Mouse (Mus musculus) lung, embryonic 16.5 days (tissue): Measurements from ENCODE around the gene Abhd14b. TPM values are rescaled to one million over a fixed set of nuclear protein-coding genes. Genes with fewer than 3 reads are reported as not detected.

Experiments used
- ATAC-seq: fragments of 200-750 bp; cut with Nextera tagmentation; 2 replicates; pipeline ENCODE4 v1.8.0; 2017; ENCODE audit warnings: low read depth, mild to moderate bottlenecking, moderate library complexity
- H3K27ac ChIP-seq: fragments of 300-500 bp; sonication (generic); 2 replicates; pipeline ENCODE4 v1.5.1; 2014; ENCODE audit warnings: mild to moderate bottlenecking, control low read depth, low read length
- H3K27me3 ChIP-seq: fragments of 300-500 bp; sonication (generic); 2 replicates; pipeline ENCODE4 v1.6.1; 2014; ENCODE audit warnings: low read depth, low read length, mixed read lengths; ENCODE audit not compliant: control insufficient read depth, insufficient read depth
- H3K36me3 ChIP-seq: fragments of 300-500 bp; sonication (generic); 2 replicates; pipeline ENCODE4 v1.6.1; 2014; ENCODE audit warnings: low read length; ENCODE audit not compliant: control insufficient read depth, insufficient read depth
- H3K4me1 ChIP-seq: fragments of 300-500 bp; sonication (generic); replicated peaks from 2 replicates; pipeline ENCODE4 v1.6.1; 2014; ENCODE audit warnings: low read length, mixed read lengths; ENCODE audit not compliant: control insufficient read depth, insufficient read depth
- H3K4me2 ChIP-seq: fragments of 300-500 bp; sonication (generic); 2 replicates; pipeline ENCODE4 v1.6.1; 2014; ENCODE audit warnings: low read depth, low read length, control low read depth
- H3K4me3 ChIP-seq: fragments of 300-500 bp; sonication (generic); 2 replicates; pipeline ENCODE4 v1.5.1; 2014; ENCODE audit warnings: mild to moderate bottlenecking, low read length, control low read depth
- H3K9ac ChIP-seq: fragments of 300-500 bp; sonication (generic); 2 replicates; pipeline ENCODE4 v1.6.1; 2014; ENCODE audit warnings: low read length, control low read depth
- H3K9me3 ChIP-seq: fragments of 300-500 bp; sonication (generic); 2 replicates; pipeline ENCODE4 v1.6.1; 2016; ENCODE audit warnings: low read length; ENCODE audit not compliant: control insufficient read depth
- WGBS: fragments of 180-500 bp; shearing (Covaris S2); extraction: QIAGEN DNeasy Blood & Tissue Kit; methylation state at CpG from one replicate; pipeline ENCODE4 v1.1.7; 2014; 5-methylcytosine and 5-hydroxymethylcytosine counted together
- polyA plus RNA-seq: library from polyadenylated mRNA; unstranded; fragments of >200 nt; fragmentation: Nextera tagmentation; extraction: Ambion mirVana; gene quantifications from 2 replicates; pipeline ENCODE4 v1.2.1, GENCODE M21; 2015

Abhd14b gene
- polyA plus RNA-seq, 1 experiment from 2014 or later: 18.0 TPM

DNA sequence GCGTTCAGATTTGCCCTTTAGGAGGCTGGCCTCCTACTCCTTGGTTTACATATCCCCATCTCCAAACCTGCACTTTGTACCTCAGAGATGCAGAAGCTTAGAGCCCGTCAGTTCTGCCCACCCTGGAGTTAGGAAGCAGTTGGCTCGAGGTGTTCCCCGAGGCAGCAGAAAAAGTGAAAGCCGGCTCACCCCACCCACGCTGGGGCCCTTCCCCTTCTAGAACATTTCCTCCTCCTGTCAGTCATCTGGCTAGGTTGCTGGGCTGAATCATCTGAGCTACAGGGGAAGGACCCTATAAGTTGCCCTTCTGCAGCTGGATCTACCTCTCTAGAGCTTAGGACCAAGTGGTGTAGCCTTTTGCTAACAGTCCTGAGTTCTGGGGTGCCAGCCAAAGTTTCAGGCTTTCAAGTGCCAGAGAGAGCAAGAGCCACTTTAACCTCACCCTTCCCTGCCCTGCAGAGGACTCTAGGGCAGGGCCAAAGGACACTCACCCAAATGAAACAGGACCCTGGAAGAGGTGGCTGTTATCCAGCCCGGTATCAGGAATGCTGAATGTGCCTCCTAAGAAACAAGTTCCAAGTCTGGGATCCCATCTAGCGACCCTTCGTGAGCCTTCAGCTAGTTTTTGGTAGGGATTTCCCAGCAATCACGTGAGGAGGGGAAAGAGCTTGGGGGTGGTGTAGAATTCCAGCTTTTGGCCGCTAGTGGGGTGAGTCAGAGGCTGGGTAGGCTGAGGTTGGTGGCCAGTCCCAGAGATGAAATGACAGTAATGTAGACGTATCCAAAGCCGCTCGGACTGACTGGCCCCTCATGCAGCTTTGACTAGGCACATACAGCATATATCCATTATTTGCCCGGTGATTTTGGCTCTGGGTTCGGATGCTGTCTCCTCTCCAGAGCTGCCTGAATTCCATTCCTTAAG, 29.0 kb downstream of the Abhd14b start:
- peak overlapping the region; percentile 50 for H3K4me2 ChIP-seq
- WGBS: 23% methylated on average over 16 of the region's 16 CpGs
- peak overlapping the region; percentile 58 for H3K9ac ChIP-seq
- peak; percentile 54 for ATAC-seq
- no peaks in the 10 kb centered on the region for H3K27me3 ChIP-seq
- H3K4me1 ChIP-seq: peaks cover 40% of the 10 kb centered on the region
- H3K4me3 ChIP-seq: peak overlapping the region; percentile 83
- H3K27ac ChIP-seq: peak overlapping the region; percentile 86
- no peaks in the 10 kb centered on the region for H3K9me3 ChIP-seq
- H3K36me3 ChIP-seq: peaks cover 4% of the 10 kb centered on the region; the same call in 1 of the 2 replicates

DNA sequence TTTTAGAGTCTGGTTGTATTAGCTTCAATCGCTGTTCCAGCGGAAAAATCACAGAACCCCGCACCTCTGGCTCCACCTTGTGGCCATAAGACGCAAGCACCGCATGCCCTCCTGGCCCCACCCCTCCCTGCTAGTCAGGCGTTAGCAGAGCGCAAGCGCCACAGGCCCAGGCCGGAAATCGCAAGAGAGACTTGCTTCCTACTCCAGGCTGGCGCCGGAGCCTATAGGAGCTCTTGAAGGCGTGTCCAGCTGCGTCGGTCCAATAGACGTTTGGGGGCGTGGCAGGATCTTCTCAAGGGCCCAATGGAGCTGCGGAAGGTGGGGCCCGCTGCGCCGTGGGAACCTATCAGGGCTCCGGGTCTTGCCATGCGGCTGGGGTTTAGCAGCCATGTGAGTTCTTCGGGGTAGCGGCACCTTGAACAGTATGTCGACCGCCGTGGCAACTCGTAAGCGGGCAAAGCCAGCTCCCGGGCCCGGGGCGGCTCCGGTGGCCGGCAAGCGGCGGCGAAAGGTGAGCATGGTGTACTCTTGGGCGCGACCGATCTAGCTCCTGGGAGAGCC, 29.7 kb downstream of the Abhd14b start, which contains the start of gene Parp3:
Parp3 (minus strand) TSS at position 26 of the 561 bp plus-strand sequence.
- peak within 1 kb of the TSS; percentile 91 for H3K4me2 ChIP-seq
- H3K4me3 ChIP-seq: peak within 1 kb of the TSS; percentile 83
- WGBS: under 1% methylated on average over 41 of the region's 41 CpGs
- peak within 1 kb of the TSS; percentile 86 for H3K27ac ChIP-seq
- peaks cover 35% of the 10 kb centered on the region for H3K4me1 ChIP-seq
- H3K27me3 ChIP-seq: no peaks in the 10 kb centered on the region
- no peaks in the 10 kb centered on the region for H3K9me3 ChIP-seq
- peak; percentile 97 for ATAC-seq
- peaks cover 4% of the 10 kb centered on the region; the same call in 1 of the 2 replicates for H3K36me3 ChIP-seq
- peak within 1 kb of the TSS; percentile 72 for H3K9ac ChIP-seq

DNA sequence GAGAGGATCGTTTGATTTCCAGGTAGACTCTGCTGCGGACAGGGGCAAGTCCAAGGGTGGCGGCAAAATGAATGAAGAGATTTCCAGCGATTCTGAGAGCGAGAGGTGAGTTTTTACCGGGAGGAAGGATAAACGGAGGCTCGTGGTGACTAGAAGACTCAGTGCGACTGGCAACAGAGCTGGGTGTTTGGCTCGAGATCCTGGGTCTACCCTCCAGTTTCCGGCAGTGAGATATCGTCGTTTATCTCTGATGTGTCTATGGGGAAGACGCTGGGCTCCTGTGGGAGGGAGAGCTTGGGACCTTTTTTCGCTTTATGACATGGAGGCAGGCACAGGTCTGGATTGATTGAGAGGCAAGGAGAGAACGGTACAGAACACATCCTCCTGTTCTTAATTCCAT, 30.4 kb downstream of the Abhd14b start:
- ATAC-seq: no peak

DNA sequence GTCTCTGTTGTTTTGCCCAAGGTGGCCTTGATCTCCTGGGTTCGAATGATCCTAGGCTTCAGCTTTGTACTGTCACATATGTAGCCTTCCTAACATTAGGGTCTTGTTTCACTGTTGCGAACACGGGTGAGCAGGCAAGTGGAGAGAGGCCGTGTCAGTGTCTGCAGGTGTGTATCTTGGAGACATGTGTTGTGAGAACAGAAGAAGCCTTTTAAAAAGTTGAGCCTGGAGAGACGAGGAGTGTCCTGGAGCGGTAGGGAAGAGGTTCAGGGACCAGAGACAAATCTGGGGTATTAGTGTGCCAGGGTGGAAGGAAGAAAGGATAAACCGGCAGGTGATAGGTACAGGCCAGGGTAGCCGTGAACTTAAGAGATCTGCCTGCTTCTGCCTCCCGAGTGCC, 30.8 kb downstream of the Abhd14b start:
- WGBS: 77% methylated on average over 9 of the region's 9 CpGs
- Histone ChIP-seq H3K4me1 (peaks cover 34% of the 10 kb centered on the region), H3K27ac (no peak overlapping the region), H3K4me3 (peak overlapping the region; percentile 83), H3K9ac (peak overlapping the region; percentile 72; the same call in 1 of the 2 replicates), H3K27me3 (no peaks in the 10 kb centered on the region), H3K36me3 (peaks cover 7% of the 10 kb centered on the region), H3K9me3 (no peaks in the 10 kb centered on the region), H3K4me2 (peak overlapping the region; percentile 91)
- ATAC-seq: no peak

More for the DNA sequence above, 30.4 kb downstream of the Abhd14b start:
- Histone ChIP-seq H3K4me1 (peaks cover 34% of the 10 kb centered on the region), H3K36me3 (peaks cover 4% of the 10 kb centered on the region; the same call in 1 of the 2 replicates), H3K9ac (peak overlapping the region; percentile 72), H3K9me3 (no peaks in the 10 kb centered on the region), H3K27me3 (no peaks in the 10 kb centered on the region), H3K27ac (no peak overlapping the region), H3K4me3 (peak overlapping the region; percentile 83), H3K4me2 (peak overlapping the region; percentile 91)
- 1% methylated on average over 16 of the region's 16 CpGs for WGBS

DNA sequence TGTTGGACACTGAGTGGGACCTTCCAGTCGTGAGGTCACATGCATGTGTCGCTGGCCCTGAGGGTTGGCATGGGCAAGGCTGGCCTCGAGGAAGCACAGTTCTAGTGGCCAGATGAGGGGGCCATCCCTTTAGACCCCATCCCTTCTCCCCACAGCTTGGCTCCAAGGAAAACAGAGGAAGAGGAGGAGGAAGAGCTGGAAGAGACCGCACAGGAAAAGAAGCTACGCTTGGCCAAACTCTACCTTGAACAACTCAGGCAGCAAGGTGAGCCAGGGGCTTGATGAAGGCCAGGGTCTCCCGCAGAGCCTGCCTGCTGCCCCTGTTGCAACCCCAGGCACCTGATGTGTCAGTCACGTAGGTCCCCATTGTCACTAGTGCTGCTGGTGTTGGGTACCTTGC, 33.3 kb downstream of the Abhd14b start:
- WGBS: 89% methylated on average over 7 of the region's 7 CpGs

DNA sequence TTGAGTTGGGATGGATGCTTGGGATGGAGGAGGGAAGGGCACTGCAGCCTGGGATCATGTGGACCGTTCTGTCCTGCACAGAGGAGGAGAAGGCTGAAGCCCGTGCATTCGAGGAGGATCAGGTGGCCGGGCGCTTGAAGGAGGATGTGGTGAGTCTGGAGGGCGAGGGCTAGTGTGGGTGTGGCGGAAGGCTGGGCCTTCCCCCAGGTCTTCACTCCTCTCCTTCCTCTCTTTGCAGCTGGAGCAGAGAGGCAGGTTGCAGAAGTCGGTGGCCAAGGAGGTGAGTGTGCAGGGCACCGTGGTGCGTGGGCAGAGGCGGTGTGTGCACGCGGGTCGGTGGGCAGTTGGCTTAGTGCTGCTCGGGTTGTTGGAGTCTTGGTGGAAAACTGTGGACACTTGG, 33.8 kb downstream of the Abhd14b start:
- WGBS: 91% methylated on average over 15 of the region's 15 CpGs
- peaks cover 13% of the 10 kb centered on the region for H3K4me1 ChIP-seq
- no peaks in the 10 kb centered on the region for H3K27me3 ChIP-seq
- no peak overlapping the region for H3K4me2 ChIP-seq
- no peak overlapping the region for H3K4me3 ChIP-seq
- no peak for ATAC-seq
- no peaks in the 10 kb centered on the region for H3K9me3 ChIP-seq
- no peak overlapping the region for H3K27ac ChIP-seq
- peaks cover 14% of the 10 kb centered on the region for H3K36me3 ChIP-seq
- no peak overlapping the region for H3K9ac ChIP-seq

More for the DNA sequence above, 33.3 kb downstream of the Abhd14b start:
- ATAC-seq: no peak
- Histone ChIP-seq H3K4me1 (peaks cover 19% of the 10 kb centered on the region), H3K36me3 (peaks cover 13% of the 10 kb centered on the region), H3K27me3 (no peaks in the 10 kb centered on the region), H3K9me3 (no peaks in the 10 kb centered on the region), H3K4me3 (no peak overlapping the region), H3K9ac (no peak overlapping the region), H3K4me2 (no peak overlapping the region), H3K27ac (no peak overlapping the region)

DNA sequence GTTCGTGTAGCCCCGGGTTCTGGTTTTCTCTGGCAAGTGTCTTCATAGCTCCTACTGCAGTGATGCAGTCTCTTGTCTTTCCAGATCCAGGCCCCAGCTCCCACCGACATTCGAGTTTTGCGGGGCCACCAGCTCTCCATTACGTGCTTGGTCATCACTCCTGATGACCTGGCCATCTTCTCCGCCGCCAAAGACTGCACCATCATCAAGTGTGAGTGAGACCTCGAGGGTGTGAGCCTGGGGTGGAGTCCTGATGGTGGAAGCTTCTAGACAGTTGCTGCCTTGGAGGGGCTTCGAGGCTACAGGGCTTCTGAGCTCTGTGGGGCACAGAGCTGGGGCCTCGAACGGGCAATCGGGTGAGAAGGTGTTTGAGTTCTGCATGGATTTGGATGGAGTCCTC, 34.4 kb downstream of the Abhd14b start:
- no peak overlapping the region for H3K9ac ChIP-seq
- WGBS: 88% methylated on average over 13 of the region's 13 CpGs
- no peaks in the 10 kb centered on the region for H3K9me3 ChIP-seq
- H3K4me1 ChIP-seq: peaks cover 7% of the 10 kb centered on the region
- H3K4me3 ChIP-seq: no peak overlapping the region
- no peak overlapping the region for H3K4me2 ChIP-seq
- H3K27ac ChIP-seq: no peak overlapping the region
- no peak for ATAC-seq
- H3K36me3 ChIP-seq: peaks cover 17% of the 10 kb centered on the region
- H3K27me3 ChIP-seq: no peaks in the 10 kb centered on the region

DNA sequence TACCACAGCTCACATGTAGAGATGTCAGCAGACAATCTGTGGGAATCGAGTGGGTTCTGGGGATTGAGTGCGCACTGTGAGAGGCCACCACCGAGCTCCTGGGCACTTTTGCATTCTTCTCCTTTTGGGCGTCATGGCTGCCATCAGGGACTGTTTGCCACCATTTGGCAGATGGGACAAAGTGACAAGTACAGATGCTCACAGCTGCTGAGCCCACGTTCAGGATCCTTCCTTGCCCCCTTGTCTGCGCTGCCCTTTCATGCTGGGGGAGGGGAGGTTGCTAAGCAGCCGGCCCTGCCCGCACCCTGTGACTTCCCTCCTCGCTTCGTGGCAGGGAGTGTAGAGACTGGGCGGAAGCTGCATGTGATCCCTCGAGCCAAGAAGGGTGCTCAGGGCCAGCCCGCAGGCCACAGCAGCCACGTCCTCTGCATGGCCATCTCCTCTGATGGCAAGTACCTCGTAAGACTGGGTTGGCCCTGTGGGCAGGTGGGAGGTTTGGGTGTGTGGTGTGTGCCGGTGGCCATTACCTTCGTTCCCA, 35.4 kb downstream of the Abhd14b start:
- WGBS: 86% methylated on average over 17 of the region's 17 CpGs
- Histone ChIP-seq H3K9me3 (no peaks in the 10 kb centered on the region), H3K36me3 (peaks cover 17% of the 10 kb centered on the region), H3K4me3 (no peak overlapping the region), H3K27ac (no peak overlapping the region), H3K4me1 (peaks cover 7% of the 10 kb centered on the region), H3K9ac (no peak overlapping the region), H3K27me3 (no peaks in the 10 kb centered on the region), H3K4me2 (no peak overlapping the region)
- no peak for ATAC-seq

DNA sequence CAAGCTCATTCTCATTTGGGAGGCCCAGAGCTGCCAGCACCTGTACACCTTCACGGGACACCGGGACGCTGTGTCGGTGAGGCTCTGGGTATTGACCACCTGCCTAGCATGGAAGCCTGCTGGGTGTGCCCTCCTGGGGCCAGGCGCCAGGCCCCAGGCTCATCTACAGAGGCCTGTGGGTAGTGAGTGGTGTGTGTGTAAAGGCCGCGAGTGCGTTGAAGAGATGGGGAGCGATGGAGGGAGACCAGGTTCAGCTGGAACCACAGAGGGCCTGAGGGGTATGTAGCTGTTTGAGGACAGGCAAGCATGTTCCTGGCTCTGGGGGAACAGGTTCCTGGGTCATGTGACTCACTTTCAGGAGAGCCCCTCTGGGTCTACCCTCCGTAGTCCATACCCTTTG, 35.9 kb downstream of the Abhd14b start:
- H3K9me3 ChIP-seq: no peaks in the 10 kb centered on the region
- peaks cover 3% of the 10 kb centered on the region for H3K4me1 ChIP-seq
- H3K27me3 ChIP-seq: no peaks in the 10 kb centered on the region
- 96% methylated on average over 10 of the region's 10 CpGs for WGBS
- no peak for ATAC-seq
- H3K9ac ChIP-seq: no peak overlapping the region
- H3K4me2 ChIP-seq: no peak overlapping the region
- H3K4me3 ChIP-seq: no peak overlapping the region
- no peak overlapping the region for H3K27ac ChIP-seq
- peaks cover 17% of the 10 kb centered on the region for H3K36me3 ChIP-seq
